Mouse (Mus musculus) limb, embryonic 11.5 days (tissue): ENCODE data around the gene Fam19a3. TPM values are rescaled to one million over a fixed set of nuclear protein-coding genes. Genes with fewer than 3 reads are reported as not detected.
"Not testable (repeated sequence)": the region's sequence is repeated elsewhere in the genome, so short reads cannot be mapped to it uniquely, and the experiment has no call there.

Experiments
- ATAC-seq: fragments of 200-750 bp; cut with Nextera tagmentation; 2 replicates; pipeline ENCODE4 v1.8.0; 2017; ENCODE audit warnings: low read depth; ENCODE audit not compliant: insufficient number of reproducible peaks, low FRiP score, low TSS enrichment
- DNase-seq: peaks from one replicate; pipeline ENCODE4 v3.0.0-alpha.2; 2015; ENCODE audit warnings: low spot score
- H3K27ac ChIP-seq: fragments of 300-500 bp; sonication (generic); replicated peaks from 2 replicates; pipeline ENCODE4 v1.5.1; 2014; ENCODE audit warnings: low read depth, mild to moderate bottlenecking, low read length
- H3K27me3 ChIP-seq: fragments of 300-500 bp; sonication (generic); 2 replicates; pipeline ENCODE4 v1.6.1; 2014; ENCODE audit warnings: mild to moderate bottlenecking, low read length, mixed read lengths; ENCODE audit not compliant: control insufficient read depth, insufficient read depth
- H3K36me3 ChIP-seq: fragments of 300-500 bp; sonication (generic); 2 replicates; pipeline ENCODE4 v1.6.1; 2014; ENCODE audit warnings: mild to moderate bottlenecking, low read length, moderate library complexity, mixed read lengths; ENCODE audit not compliant: control insufficient read depth, insufficient read depth
- H3K4me1 ChIP-seq: fragments of 300-500 bp; sonication (generic); 2 replicates; pipeline ENCODE4 v1.6.1; 2014; ENCODE audit warnings: low read length, mixed read lengths; ENCODE audit not compliant: control insufficient read depth, insufficient read depth
- H3K4me2 ChIP-seq: fragments of 300-500 bp; sonication (generic); 2 replicates; pipeline ENCODE4 v1.6.1; 2014; ENCODE audit warnings: low read depth, mild to moderate bottlenecking, moderate library complexity; ENCODE audit not compliant: severe bottlenecking
- H3K4me3 ChIP-seq: fragments of 300-500 bp; sonication (generic); 2 replicates; pipeline ENCODE4 v1.5.1; 2014; ENCODE audit warnings: low read depth, low read length
- H3K9ac ChIP-seq: fragments of 300-500 bp; sonication (generic); 2 replicates; pipeline ENCODE4 v1.6.1; 2014; ENCODE audit warnings: mild to moderate bottlenecking, low read length
- H3K9me3 ChIP-seq: fragments of 300-500 bp; sonication (generic); 2 replicates; pipeline ENCODE4 v1.6.1; 2016; ENCODE audit warnings: low read length; ENCODE audit not compliant: control insufficient read depth
- WGBS: fragments of 180-500 bp; shearing (Covaris S2); extraction: QIAGEN DNeasy Blood & Tissue Kit; methylation state at CpG from one replicate; pipeline ENCODE4 v1.1.7; 2014; 5-methylcytosine and 5-hydroxymethylcytosine counted together
- polyA plus RNA-seq: library from polyadenylated mRNA; unstranded; fragments of >200 nt; fragmentation: Nextera tagmentation; extraction: Ambion mirVana; gene quantifications from 2 replicates; pipeline ENCODE4 v1.2.1, GENCODE M21; 2014

Gene Fam19a3
- polyA plus RNA-seq, 1 experiment from 2014 or later, result 0.29 TPM

- H3K4me3 ChIP-seq, result no peak overlapping the region
- H3K9me3 ChIP-seq, result no peaks in the 10 kb centered on the region
- no peak overlapping the region for H3K27ac ChIP-seq
- H3K9ac ChIP-seq, result no peak overlapping the region
- no peaks in the 10 kb centered on the region for H3K27me3 ChIP-seq
- no peak for ATAC-seq
- WGBS, result 28% methylated on average over 4 of the region's 4 CpGs
- no peak overlapping the region for H3K4me2 ChIP-seq
- H3K4me1 ChIP-seq, result peaks cover 2% of the 10 kb centered on the region; the same call in 1 of the 2 replicates
- DNase-seq, result peak; percentile 68
- no peaks in the 10 kb centered on the region for H3K36me3 ChIP-seq
Measured at GRCm38 (mm10) chr3:104765021-104765420, 16.6 kb downstream of the Fam19a3 start.

- not testable (repeated sequence) for ATAC-seq
Measured at GRCm38 (mm10) chr3:104762103-104762863, 19.4 kb downstream of the Fam19a3 start.

GRCm38 (mm10) chr3:104758869-104759268, 22.8 kb downstream of the Fam19a3 start:
- Histone ChIP-seq H3K9me3 (no peaks in the 10 kb centered on the region), H3K27me3 (no peaks in the 10 kb centered on the region), H3K27ac (no peak overlapping the region), H3K36me3 (no peaks in the 10 kb centered on the region), H3K9ac (peak overlapping the region; percentile 59; the same call in 1 of the 2 replicates), H3K4me1 (no peaks in the 10 kb centered on the region), H3K4me3 (peak overlapping the region; percentile 26), H3K4me2 (peak overlapping the region; percentile 47)
- 10% methylated on average over 5 of the region's 5 CpGs for WGBS
- DNase-seq, result no peak
- 0 out of 2 replicates have a peak, but pooled peaks have one; percentile 15 for ATAC-seq

More at GRCm38 (mm10) chr3:104762103-104762863, 19.4 kb downstream of the Fam19a3 start:
- not testable (repeated sequence) for H3K36me3 ChIP-seq, H3K27me3 ChIP-seq, H3K4me2 ChIP-seq, DNase-seq, H3K9me3 ChIP-seq, H3K9ac ChIP-seq, H3K4me3 ChIP-seq, H3K4me1 ChIP-seq, H3K27ac ChIP-seq
- 25% methylated on average over 19 of the region's 20 CpGs for WGBS

- H3K27me3 ChIP-seq, result no peaks in the 10 kb centered on the region
- H3K9ac ChIP-seq, result peak overlapping the region; percentile 59
- no peaks in the 10 kb centered on the region for H3K4me1 ChIP-seq
- H3K9me3 ChIP-seq, result no peaks in the 10 kb centered on the region
- H3K36me3 ChIP-seq, result no peaks in the 10 kb centered on the region
- H3K4me2 ChIP-seq, result peak overlapping the region; percentile 47
- WGBS, result 2% methylated on average over 27 of the region's 27 CpGs
- peak; percentile 92 for DNase-seq
- ATAC-seq, result peak; percentile 75; the same call in 1 of the 2 replicates
- no peak overlapping the region for H3K27ac ChIP-seq
- H3K4me3 ChIP-seq, result peak overlapping the region; percentile 26
Measured at GRCm38 (mm10) chr3:104758406-104758805, 23.2 kb downstream of the Fam19a3 start.

GRCm38 (mm10) chr3:104752845-104753244, 28.8 kb downstream of the Fam19a3 start:
- not testable (repeated sequence) for H3K36me3 ChIP-seq, H3K4me1 ChIP-seq, H3K27ac ChIP-seq, H3K4me3 ChIP-seq, H3K9me3 ChIP-seq, ATAC-seq, H3K9ac ChIP-seq, H3K4me2 ChIP-seq, H3K27me3 ChIP-seq
- DNase-seq, result peak; percentile 55
- 11% methylated on average over 21 of the region's 25 CpGs for WGBS

GRCm38 (mm10) chr3:104743864-104744263, 37.8 kb downstream of the Fam19a3 start:
- WGBS, result 65% methylated on average over 1 of the region's 1 CpGs
- H3K27me3 ChIP-seq, result no peaks in the 10 kb centered on the region
- H3K9ac ChIP-seq, result no peak overlapping the region
- H3K4me3 ChIP-seq, result no peak overlapping the region
- H3K36me3 ChIP-seq, result no peaks in the 10 kb centered on the region
- H3K27ac ChIP-seq, result no peak overlapping the region
- H3K4me1 ChIP-seq, result no peaks in the 10 kb centered on the region
- no peaks in the 10 kb centered on the region for H3K9me3 ChIP-seq
- no peak for DNase-seq
- no peak for ATAC-seq
- no peak overlapping the region for H3K4me2 ChIP-seq

GRCm38 (mm10) chr3:104743161-104743560, 38.5 kb downstream of the Fam19a3 start:
- Histone ChIP-seq H3K4me3 (no peak overlapping the region), H3K36me3 (no peaks in the 10 kb centered on the region), H3K4me1 (no peaks in the 10 kb centered on the region), H3K4me2 (no peak overlapping the region), H3K27ac (no peak overlapping the region), H3K9me3 (no peaks in the 10 kb centered on the region), H3K9ac (no peak overlapping the region), H3K27me3 (no peaks in the 10 kb centered on the region)
- ATAC-seq (no peak), DNase-seq (no peak)
- 32% methylated on average over 1 of the region's 1 CpGs for WGBS

- H3K9ac ChIP-seq, result no peak overlapping the region
- H3K4me3 ChIP-seq, result no peak overlapping the region
- no peaks in the 10 kb centered on the region for H3K36me3 ChIP-seq
- ATAC-seq, result no peak
- H3K9me3 ChIP-seq, result no peaks in the 10 kb centered on the region
- no peak for DNase-seq
- H3K4me2 ChIP-seq, result no peak overlapping the region
- no peaks in the 10 kb centered on the region for H3K4me1 ChIP-seq
- WGBS, result 96% methylated on average over 3 of the region's 3 CpGs
- H3K27ac ChIP-seq, result no peak overlapping the region
- H3K27me3 ChIP-seq, result no peaks in the 10 kb centered on the region
Measured at GRCm38 (mm10) chr3:104741954-104742353, 39.7 kb downstream of the Fam19a3 start.
